1 mouse cellular context compared by ENCODE assay signal in the genomic region with DNA sequence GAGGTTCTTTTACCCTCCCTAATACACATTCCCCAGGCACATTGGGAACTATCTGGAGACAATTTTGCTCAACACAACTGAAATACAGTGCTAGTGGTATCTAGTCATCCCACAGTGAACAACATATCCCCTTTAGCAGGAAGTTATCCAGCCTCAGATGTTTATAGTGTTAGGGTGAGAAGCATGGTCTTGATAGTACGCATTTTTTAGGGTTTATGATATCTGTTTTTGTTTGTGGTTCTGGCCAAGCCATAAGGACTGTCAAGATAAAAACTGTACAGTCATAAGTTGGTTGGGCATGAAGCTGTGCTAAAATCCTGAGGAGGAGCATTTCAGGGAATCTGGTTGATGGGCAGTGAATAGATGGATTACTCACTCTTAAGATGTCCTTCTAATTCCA.
TF ChIP-seq lines count a peak whose summit lies in the region.

No protein-coding gene starts in this region.

TF ChIP-seq in MEL, 35 proteins besides CTCF, POLR2A, EP300 and RAD21 (continued from another document):
- TF ChIP-seq MAFK (IDR thresholded peaks at IDR 0.05; ENCODE audit: borderline replicate concordance, low read depth, low read length), result no peak
- TF ChIP-seq MAX (IDR thresholded peaks at IDR 0.05; ENCODE audit: low read length), result no peak; the same call in 1 of the 2 replicates
- TF ChIP-seq MEF2A (IDR thresholded peaks at IDR 0.05; ENCODE audit: extremely low read depth, insufficient replicate concordance, low read depth, low read length, poor library complexity, severe bottlenecking), result no peak
- peak; percentile 89 for TF ChIP-seq TCF12 (IDR thresholded peaks at IDR 0.05; ENCODE audit: low read depth, low read length)
- TF ChIP-seq ZC3H11A (IDR thresholded peaks at IDR 0.05; ENCODE audit: low read depth, low read length), result no peak
- no peak for TF ChIP-seq JUND (IDR thresholded peaks at IDR 0.05; ENCODE audit: low read depth, low read length)
- TF ChIP-seq E2F4 (IDR thresholded peaks at IDR 0.05; ENCODE audit: borderline replicate concordance, low read depth, low read length), result no peak
- peak; percentile 81 for TF ChIP-seq GATA1 (IDR thresholded peaks at IDR 0.05; ENCODE audit: low read depth, low read length)
